Mouse (Mus musculus): ENCODE data around the gene 2900026A02Rik.

Gene 2900026A02Rik

GRCm38 (mm10) chr5:113092406-113092805 lies 128.6 kb downstream of the 2900026A02Rik start:
- DNase-seq (ENCODE audit: low spot score), result no peak

GRCm38 (mm10) chr5:113091162-113091561 lies 129.9 kb downstream of the 2900026A02Rik start:
- peak; percentile 75 for DNase-seq (ENCODE audit: low spot score)

GRCm38 (mm10) chr5:113090750-113091149 lies 130.3 kb downstream of the 2900026A02Rik start:
- DNase-seq (ENCODE audit: low spot score), result no peak

GRCm38 (mm10) chr5:113090077-113090690 lies 130.9 kb downstream of the 2900026A02Rik start:
- DNase-seq (ENCODE audit: low spot score), result no peak

- DNase-seq (ENCODE audit: low spot score), result no peak
Measured at GRCm38 (mm10) chr5:113087465-113087864, 133.6 kb downstream of the 2900026A02Rik start.

GRCm38 (mm10) chr5:113086990-113087389 lies 134.0 kb downstream of the 2900026A02Rik start:
- no peak for DNase-seq (ENCODE audit: low spot score)

GRCm38 (mm10) chr5:113086439-113086838 lies 134.6 kb downstream of the 2900026A02Rik start:
- DNase-seq (ENCODE audit: low spot score), result no peak

- no peak for DNase-seq (ENCODE audit: low spot score)
Measured at GRCm38 (mm10) chr5:113085931-113086330, 135.1 kb downstream of the 2900026A02Rik start.

GRCm38 (mm10) chr5:113084309-113084708 lies 136.7 kb downstream of the 2900026A02Rik start:
- no peak for DNase-seq (ENCODE audit: low spot score)

GRCm38 (mm10) chr5:113082356-113083168 lies 138.5 kb downstream of the 2900026A02Rik start:
- DNase-seq (ENCODE audit: low spot score), result no peak

GRCm38 (mm10) chr5:113081439-113081838 lies 139.6 kb downstream of the 2900026A02Rik start, which contains the start of gene Crybb3:
Gene Crybb3 (minus strand): TSS chr5:113081584.
- DNase-seq (ENCODE audit: low spot score), result peak; percentile 68

- DNase-seq (ENCODE audit: low spot score), result no peak
Measured at GRCm38 (mm10) chr5:113081020-113081419, 140.0 kb downstream of the 2900026A02Rik start.

- peak; percentile 78 for DNase-seq (ENCODE audit: low spot score)
Measured at GRCm38 (mm10) chr5:113079783-113080182, 141.3 kb downstream of the 2900026A02Rik start.

- DNase-seq (ENCODE audit: low spot score), result no peak
Measured at GRCm38 (mm10) chr5:113078686-113079085, 142.3 kb downstream of the 2900026A02Rik start.

- no peak for DNase-seq (ENCODE audit: low spot score)
Measured at GRCm38 (mm10) chr5:113070017-113070416, 151.0 kb downstream of the 2900026A02Rik start, which contains the start of gene Crybb2. Gene Crybb2 (minus strand): TSS chr5:113070117.

GRCm38 (mm10) chr5:113054308-113054707 lies 166.7 kb downstream of the 2900026A02Rik start:
- peak; percentile 88 for DNase-seq (ENCODE audit: low spot score)

GRCm38 (mm10) chr5:113050581-113051185 lies 170.4 kb downstream of the 2900026A02Rik start:
- DNase-seq (ENCODE audit: low spot score), result no peak

GRCm38 (mm10) chr5:113049876-113050275 lies 171.2 kb downstream of the 2900026A02Rik start:
- no peak for DNase-seq (ENCODE audit: low spot score)

GRCm38 (mm10) chr5:113045511-113046273 lies 175.3 kb downstream of the 2900026A02Rik start:
- DNase-seq (ENCODE audit: low spot score), result no peak

GRCm38 (mm10) chr5:113043531-113043930 lies 177.5 kb downstream of the 2900026A02Rik start:
- no peak for DNase-seq (ENCODE audit: low spot score)

GRCm38 (mm10) chr5:113041567-113042071 lies 179.4 kb downstream of the 2900026A02Rik start:
- DNase-seq (ENCODE audit: low spot score), result no peak

- peak; percentile 52 for DNase-seq (ENCODE audit: low spot score)
Measured at GRCm38 (mm10) chr5:113040776-113041175, 180.3 kb downstream of the 2900026A02Rik start.

All from testis, postnatal 10 days (tissue).